Mouse (Mus musculus): ENCODE results near the gene Dmgdh.

- TF ChIP-seq POLR2A (IDR thresholded peaks at IDR 0.05; ENCODE audit: control insufficient read depth, low read depth, low read length), result no peak
- TF ChIP-seq CTCF (IDR thresholded peaks at IDR 0.05; ENCODE audit: control insufficient read depth, insufficient read depth, insufficient replicate concordance, low read depth, low read length), result no peak
These were observed 49.2 kb downstream of the Dmgdh start for GRCm38 (mm10) chr13:93723455-93723854.

Data from testis, adult 2 months (tissue).